Mouse (Mus musculus) heart, embryonic 12.5 days (tissue): Measurements from ENCODE around the gene Capns1. TPM values are rescaled to one million over a fixed set of nuclear protein-coding genes. Genes with fewer than 3 reads are reported as not detected.
A peak's percentile ranks its signal among the peaks of the same experiment; 100 is the strongest.

Experiments used
- ATAC-seq: fragments of 200-750 bp; cut with Nextera tagmentation; 2 replicates; pipeline ENCODE4 v1.8.0; 2017; ENCODE audit warnings: moderate TSS enrichment, moderate library complexity; ENCODE audit not compliant: insufficient number of reproducible peaks, low FRiP score
- H3K27ac ChIP-seq: fragments of 300-500 bp; sonication (generic); 2 replicates; pipeline ENCODE4 v1.5.1; 2016; ENCODE audit warnings: mild to moderate bottlenecking, moderate library complexity; ENCODE audit not compliant: poor library complexity, severe bottlenecking
- H3K27me3 ChIP-seq: fragments of 300-500 bp; sonication (generic); replicated peaks from 2 replicates; pipeline ENCODE4 v1.6.1; 2016; ENCODE audit warnings: mild to moderate bottlenecking, moderate library complexity
- H3K36me3 ChIP-seq: fragments of 300-500 bp; sonication (generic); 2 replicates; pipeline ENCODE4 v1.6.1; 2016; ENCODE audit warnings: mild to moderate bottlenecking, moderate library complexity
- H3K4me1 ChIP-seq: fragments of 300-500 bp; sonication (generic); replicated peaks from 2 replicates; pipeline ENCODE4 v1.6.1; 2016; ENCODE audit warnings: mild to moderate bottlenecking
- H3K4me2 ChIP-seq: fragments of 300-500 bp; sonication (generic); 2 replicates; pipeline ENCODE4 v1.6.1; 2016; ENCODE audit warnings: mild to moderate bottlenecking, moderate library complexity
- H3K4me3 ChIP-seq: fragments of 300-500 bp; sonication (generic); 2 replicates; pipeline ENCODE4 v1.5.1; 2016; ENCODE audit warnings: mild to moderate bottlenecking
- H3K9ac ChIP-seq: fragments of 300-500 bp; sonication (generic); 2 replicates; pipeline ENCODE4 v1.6.1; 2016; ENCODE audit warnings: mild to moderate bottlenecking, moderate library complexity
- H3K9me3 ChIP-seq: fragments of 300-500 bp; sonication (generic); replicated peaks from 2 replicates; pipeline ENCODE4 v1.6.1; 2016; ENCODE audit warnings: mild to moderate bottlenecking, moderate library complexity
- WGBS: fragments of 180-500 bp; shearing (Covaris S2); methylation state at CpG from one replicate; pipeline ENCODE4 v1.1.7; 2016; 5-methylcytosine and 5-hydroxymethylcytosine counted together
- polyA plus RNA-seq: library from polyadenylated mRNA; unstranded; fragments of >200 nt; fragmentation: Nextera tagmentation; extraction: Ambion mirVana; gene quantifications from 2 replicates; pipeline ENCODE4 v1.2.1, GENCODE M21; 2016

Capns1 gene
- polyA plus RNA-seq, 1 experiment from 2014 or later: 83.4 TPM

- Histone ChIP-seq H3K27me3 (no peaks in the 10 kb centered on the region), H3K4me1 (peaks cover 22% of the 10 kb centered on the region), H3K4me2 (peak overlapping the region; percentile 69), H3K4me3 (peak overlapping the region; percentile 87), H3K27ac (0 out of 2 replicates have a peak overlapping the region, but pooled peaks have one; percentile 94), H3K36me3 (peaks cover 27% of the 10 kb centered on the region), H3K9me3 (peaks cover 3% of the 10 kb centered on the region; the same call in 1 of the 2 replicates), H3K9ac (peak overlapping the region; percentile 94)
- ATAC-seq: peak; percentile 14; the same call in 1 of the 2 replicates
- 23% methylated on average over 11 of the region's 11 CpGs for WGBS
Measured at GRCm38 (mm10) chr7:30170283-30170951, 28.2 kb downstream of the Capns1 start.

- Histone ChIP-seq H3K9ac (peak within 1 kb of the TSS; percentile 94), H3K4me2 (peak within 1 kb of the TSS; percentile 69), H3K4me3 (peak within 1 kb of the TSS; percentile 87), H3K27ac (peak within 1 kb of the TSS; percentile 94), H3K4me1 (peaks cover 22% of the 10 kb centered on the region), H3K27me3 (no peaks in the 10 kb centered on the region), H3K9me3 (peaks cover 7% of the 10 kb centered on the region), H3K36me3 (peaks cover 34% of the 10 kb centered on the region)
- peak; percentile 98 for ATAC-seq
- WGBS: under 1% methylated on average over 36 of the region's 36 CpGs
Measured at GRCm38 (mm10) chr7:30169583-30170282, 28.9 kb downstream of the Capns1 start, which contains the start of gene Zfp146. Gene Zfp146 (minus strand): TSS chr7:30169750.

- WGBS: 2% methylated on average over 21 of the region's 21 CpGs
Measured at GRCm38 (mm10) chr7:30168914-30169582, 29.6 kb downstream of the Capns1 start.

GRCm38 (mm10) chr7:30164745-30165144 lies 33.9 kb downstream of the Capns1 start:
- Histone ChIP-seq H3K9ac (no peak overlapping the region), H3K27ac (no peak overlapping the region), H3K27me3 (no peaks in the 10 kb centered on the region), H3K9me3 (peaks cover 44% of the 10 kb centered on the region), H3K4me2 (no peak overlapping the region), H3K4me3 (no peak overlapping the region), H3K36me3 (peaks cover 73% of the 10 kb centered on the region), H3K4me1 (peaks cover 16% of the 10 kb centered on the region)
- WGBS: 99% methylated on average over 2 of the region's 2 CpGs
- ATAC-seq: no peak

More at GRCm38 (mm10) chr7:30168914-30169582, 29.6 kb downstream of the Capns1 start:
- ATAC-seq: peak; percentile 22
- peak overlapping the region; percentile 94 for H3K27ac ChIP-seq
- H3K4me2 ChIP-seq: peak overlapping the region; percentile 69
- peak overlapping the region; percentile 94 for H3K9ac ChIP-seq
- H3K4me3 ChIP-seq: peak overlapping the region; percentile 87
- H3K36me3 ChIP-seq: peaks cover 39% of the 10 kb centered on the region
- H3K4me1 ChIP-seq: peaks cover 22% of the 10 kb centered on the region
- no peaks in the 10 kb centered on the region for H3K27me3 ChIP-seq
- H3K9me3 ChIP-seq: peaks cover 11% of the 10 kb centered on the region

GRCm38 (mm10) chr7:30163113-30163512 lies 35.5 kb downstream of the Capns1 start:
- 95% methylated on average over 5 of the region's 5 CpGs for WGBS
- no peak for ATAC-seq
- Histone ChIP-seq H3K4me2 (no peak overlapping the region), H3K36me3 (peaks cover 90% of the 10 kb centered on the region), H3K9ac (no peak overlapping the region), H3K4me1 (peaks cover 11% of the 10 kb centered on the region), H3K27ac (no peak overlapping the region), H3K9me3 (peaks cover 59% of the 10 kb centered on the region), H3K27me3 (no peaks in the 10 kb centered on the region), H3K4me3 (no peak overlapping the region)

GRCm38 (mm10) chr7:30155507-30155906 lies 43.1 kb downstream of the Capns1 start:
- Histone ChIP-seq H3K27me3 (no peaks in the 10 kb centered on the region), H3K4me1 (no peaks in the 10 kb centered on the region), H3K9me3 (peaks cover 78% of the 10 kb centered on the region), H3K4me3 (no peak overlapping the region), H3K27ac (no peak overlapping the region), H3K9ac (no peak overlapping the region), H3K36me3 (peaks cover 87% of the 10 kb centered on the region), H3K4me2 (no peak overlapping the region)
- 93% methylated on average over 3 of the region's 3 CpGs for WGBS
- ATAC-seq: no peak

GRCm38 (mm10) chr7:30154040-30154439 lies 44.6 kb downstream of the Capns1 start:
- H3K4me3 ChIP-seq: no peak overlapping the region
- H3K9me3 ChIP-seq: peaks cover 81% of the 10 kb centered on the region
- H3K9ac ChIP-seq: no peak overlapping the region
- H3K4me1 ChIP-seq: no peaks in the 10 kb centered on the region
- peaks cover 90% of the 10 kb centered on the region for H3K36me3 ChIP-seq
- ATAC-seq: no peak
- 85% methylated on average over 1 of the region's 1 CpGs for WGBS
- H3K4me2 ChIP-seq: no peak overlapping the region
- H3K27ac ChIP-seq: no peak overlapping the region
- H3K27me3 ChIP-seq: no peaks in the 10 kb centered on the region

GRCm38 (mm10) chr7:30147011-30147410 lies 51.6 kb downstream of the Capns1 start:
- Histone ChIP-seq H3K4me3 (no peak overlapping the region), H3K9ac (no peak overlapping the region), H3K27me3 (no peaks in the 10 kb centered on the region), H3K9me3 (peaks cover 56% of the 10 kb centered on the region), H3K36me3 (peaks cover 65% of the 10 kb centered on the region), H3K4me1 (no peaks in the 10 kb centered on the region), H3K4me2 (no peak overlapping the region), H3K27ac (no peak overlapping the region)
- WGBS: 92% methylated on average over 5 of the region's 5 CpGs
- ATAC-seq: no peak

GRCm38 (mm10) chr7:30143555-30144209 lies 54.9 kb downstream of the Capns1 start:
- Histone ChIP-seq H3K36me3 (peaks cover 58% of the 10 kb centered on the region), H3K4me3 (peak overlapping the region; percentile 68), H3K4me1 (no peaks in the 10 kb centered on the region), H3K27ac (peak overlapping the region; percentile 85), H3K27me3 (no peaks in the 10 kb centered on the region), H3K9ac (peak overlapping the region; percentile 79), H3K9me3 (peaks cover 28% of the 10 kb centered on the region), H3K4me2 (peak overlapping the region; percentile 75)
- 3% methylated on average over 35 of the region's 35 CpGs for WGBS
- peak; percentile 92 for ATAC-seq

- WGBS: 21% methylated on average over 8 of the region's 8 CpGs
- H3K4me3 ChIP-seq: peak overlapping the region; percentile 68
- no peak; the same call in 1 of the 2 replicates for ATAC-seq
- H3K27me3 ChIP-seq: no peaks in the 10 kb centered on the region
- no peak overlapping the region for H3K27ac ChIP-seq
- no peaks in the 10 kb centered on the region for H3K4me1 ChIP-seq
- peak overlapping the region; percentile 79 for H3K9ac ChIP-seq
- H3K4me2 ChIP-seq: peak overlapping the region; percentile 75
- H3K36me3 ChIP-seq: peaks cover 58% of the 10 kb centered on the region
- peaks cover 24% of the 10 kb centered on the region for H3K9me3 ChIP-seq
Measured at GRCm38 (mm10) chr7:30143170-30143554, 55.4 kb downstream of the Capns1 start.
